Mouse (Mus musculus): ENCODE results near the gene Brox. TPM values are rescaled to one million over a fixed set of nuclear protein-coding genes. Genes with fewer than 3 reads are reported as not detected.

The Brox gene
- total and polyA plus RNA-seq, 2 experiments from 2014 or later = 89.1 to 120 TPM

DNA sequence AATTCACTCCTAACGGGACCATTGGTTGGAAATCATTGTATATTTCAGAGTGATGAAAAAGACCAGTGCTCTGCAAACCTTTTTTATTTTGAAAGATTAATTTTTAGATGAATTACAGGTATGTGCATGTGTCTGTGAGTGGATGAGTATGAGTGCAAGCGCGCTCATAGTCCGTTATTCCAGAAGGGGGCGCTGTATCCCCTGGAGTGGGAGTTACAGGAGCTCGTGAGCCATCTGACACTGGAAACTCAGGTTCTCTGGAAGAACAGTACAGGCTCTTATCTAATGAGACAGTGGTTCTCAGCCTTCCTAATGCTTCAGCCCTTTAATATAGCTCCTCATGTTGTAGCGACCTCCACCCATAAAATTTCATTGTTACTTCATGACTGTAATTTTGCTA is 53.8 kb downstream of the Brox start:
- no peak for ATAC-seq (ENCODE audit: low FRiP score)
- H3K27ac ChIP-seq (ENCODE audit: low read depth, low read length) = no peak overlapping the region
- no peak overlapping the region for H3K4me3 ChIP-seq (ENCODE audit: low read depth, low read length)
- H3K27me3 ChIP-seq (ENCODE audit: insufficient read depth, low read length) = no peaks in the 10 kb centered on the region
- no peaks in the 10 kb centered on the region for H3K36me3 ChIP-seq (ENCODE audit: insufficient read depth, low read length)
- no peak overlapping the region for H3K4me2 ChIP-seq (ENCODE audit: low read depth, low read length, poor library complexity, severe bottlenecking)
- 74% methylated on average over 7 of the region's 7 CpGs for WGBS
- H3K4me1 ChIP-seq (ENCODE audit: insufficient read depth, low read length) = no peaks in the 10 kb centered on the region
- DNase-seq (ENCODE audit: low spot score) = no peak
- peak; percentile 34 for TF ChIP-seq CTCF (IDR thresholded peaks at IDR 0.05)
- no peaks in the 10 kb centered on the region for H3K9me3 ChIP-seq (ENCODE audit: low read length)
- H3K9ac ChIP-seq (replicated peaks; ENCODE audit: low read length, poor library complexity, severe bottlenecking) = no peak overlapping the region

DNA sequence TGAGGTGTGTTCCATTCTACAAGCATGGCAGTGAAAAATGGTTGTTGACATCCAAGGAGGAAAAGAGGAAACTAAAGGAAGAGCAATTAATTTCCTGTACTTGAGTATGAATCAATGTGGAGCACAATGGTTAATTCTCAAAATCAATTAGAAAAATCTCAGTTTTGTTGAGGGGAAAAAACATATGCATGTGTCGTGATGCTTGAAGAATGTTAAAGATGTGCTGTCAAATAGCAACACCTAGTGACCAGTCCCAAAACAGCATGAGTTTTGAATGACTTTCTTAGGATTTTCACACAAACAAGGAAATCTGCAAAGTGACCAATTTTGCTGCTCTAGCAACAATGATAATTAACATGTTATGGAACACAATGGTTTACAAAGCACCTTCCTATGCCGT is 59.2 kb downstream of the Brox start:
- Histone ChIP-seq H3K4me2 (ENCODE audit: low read depth, low read length, poor library complexity, severe bottlenecking) (no peak overlapping the region), H3K4me3 (ENCODE audit: low read depth, low read length) (no peak overlapping the region), H3K4me1 (ENCODE audit: insufficient read depth, low read length) (no peaks in the 10 kb centered on the region), H3K9ac (replicated peaks; ENCODE audit: low read length, poor library complexity, severe bottlenecking) (no peak overlapping the region), H3K27ac (ENCODE audit: low read depth, low read length) (no peak overlapping the region), H3K36me3 (ENCODE audit: insufficient read depth, low read length) (no peaks in the 10 kb centered on the region), H3K27me3 (ENCODE audit: insufficient read depth, low read length) (no peaks in the 10 kb centered on the region), H3K9me3 (ENCODE audit: low read length) (no peaks in the 10 kb centered on the region)
- 19% methylated on average over 2 of the region's 2 CpGs for WGBS
- peak; percentile 95 for TF ChIP-seq CTCF (IDR thresholded peaks at IDR 0.05)
- no peak for ATAC-seq (ENCODE audit: low FRiP score)
- DNase-seq (ENCODE audit: low spot score) = peak; percentile 66

DNA sequence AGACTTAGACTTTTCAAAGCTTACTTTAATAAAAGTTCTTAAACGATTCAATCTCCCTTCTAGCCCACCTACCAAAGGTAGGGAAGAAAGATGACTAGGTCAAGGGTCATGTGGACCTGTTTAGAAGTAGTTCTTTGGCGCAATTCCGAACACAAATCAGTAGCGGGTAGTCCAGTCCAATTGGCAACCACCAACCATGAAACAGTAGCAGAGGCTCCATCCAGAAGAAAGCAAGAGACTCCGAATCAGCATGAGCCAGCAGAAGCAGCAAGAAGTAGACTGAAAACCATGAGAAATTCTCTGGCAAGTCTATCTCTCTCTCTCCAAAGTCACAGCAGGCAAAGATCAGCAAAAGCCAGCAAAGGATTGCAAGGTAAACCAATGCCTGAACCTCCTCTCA is 60.6 kb downstream of the Brox start:
- WGBS = 87% methylated on average over 5 of the region's 5 CpGs
- H3K9ac ChIP-seq (replicated peaks; ENCODE audit: low read length, poor library complexity, severe bottlenecking) = no peak overlapping the region
- no peak overlapping the region for H3K4me2 ChIP-seq (ENCODE audit: low read depth, low read length, poor library complexity, severe bottlenecking)
- H3K9me3 ChIP-seq (ENCODE audit: low read length) = no peaks in the 10 kb centered on the region
- H3K27me3 ChIP-seq (ENCODE audit: insufficient read depth, low read length) = no peaks in the 10 kb centered on the region
- H3K27ac ChIP-seq (ENCODE audit: low read depth, low read length) = no peak overlapping the region
- H3K4me3 ChIP-seq (ENCODE audit: low read depth, low read length) = no peak overlapping the region
- no peaks in the 10 kb centered on the region for H3K4me1 ChIP-seq (ENCODE audit: insufficient read depth, low read length)
- TF ChIP-seq CTCF (IDR thresholded peaks at IDR 0.05) = no peak
- H3K36me3 ChIP-seq (ENCODE audit: insufficient read depth, low read length) = no peaks in the 10 kb centered on the region
- ATAC-seq (ENCODE audit: low FRiP score) (no peak), DNase-seq (ENCODE audit: low spot score) (no peak)

DNA sequence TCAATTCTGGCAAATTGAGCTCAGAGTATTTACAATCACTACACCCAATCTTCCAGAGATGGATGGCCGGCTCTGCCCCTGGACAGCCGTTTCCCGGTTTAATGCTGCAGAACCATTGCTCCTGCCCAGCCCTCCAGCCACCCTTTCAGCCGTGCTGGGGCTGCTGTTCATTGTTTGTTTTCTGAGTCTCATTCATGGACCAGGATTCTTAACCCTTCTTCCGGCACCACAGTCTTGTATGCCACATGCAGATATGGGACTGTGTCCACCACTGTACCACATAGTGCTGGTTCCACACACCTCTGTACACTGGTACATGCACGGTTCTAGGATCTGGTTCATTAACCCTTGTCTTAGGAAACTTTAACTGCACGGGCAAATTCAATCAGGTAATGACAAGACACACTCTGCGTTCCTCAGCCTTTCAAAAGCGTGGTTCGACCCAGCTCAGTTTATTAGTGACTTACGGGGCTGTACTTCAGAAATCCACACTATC is 63.3 kb downstream of the Brox start:
- Histone ChIP-seq H3K27me3 (ENCODE audit: insufficient read depth, low read length) (peaks cover 3% of the 10 kb centered on the region; the same call in 1 of the 2 replicates), H3K9ac (replicated peaks; ENCODE audit: low read length, poor library complexity, severe bottlenecking) (no peak overlapping the region), H3K4me1 (ENCODE audit: insufficient read depth, low read length) (no peaks in the 10 kb centered on the region), H3K4me3 (ENCODE audit: low read depth, low read length) (no peak overlapping the region), H3K27ac (ENCODE audit: low read depth, low read length) (no peak overlapping the region), H3K4me2 (ENCODE audit: low read depth, low read length, poor library complexity, severe bottlenecking) (no peak overlapping the region), H3K36me3 (ENCODE audit: insufficient read depth, low read length) (no peaks in the 10 kb centered on the region), H3K9me3 (ENCODE audit: low read length) (no peaks in the 10 kb centered on the region)
- no peak for ATAC-seq (ENCODE audit: low FRiP score)
- DNase-seq (ENCODE audit: low spot score) = no peak
- 76% methylated on average over 11 of the region's 11 CpGs for WGBS
- TF ChIP-seq CTCF (IDR thresholded peaks at IDR 0.05) = no peak

DNA sequence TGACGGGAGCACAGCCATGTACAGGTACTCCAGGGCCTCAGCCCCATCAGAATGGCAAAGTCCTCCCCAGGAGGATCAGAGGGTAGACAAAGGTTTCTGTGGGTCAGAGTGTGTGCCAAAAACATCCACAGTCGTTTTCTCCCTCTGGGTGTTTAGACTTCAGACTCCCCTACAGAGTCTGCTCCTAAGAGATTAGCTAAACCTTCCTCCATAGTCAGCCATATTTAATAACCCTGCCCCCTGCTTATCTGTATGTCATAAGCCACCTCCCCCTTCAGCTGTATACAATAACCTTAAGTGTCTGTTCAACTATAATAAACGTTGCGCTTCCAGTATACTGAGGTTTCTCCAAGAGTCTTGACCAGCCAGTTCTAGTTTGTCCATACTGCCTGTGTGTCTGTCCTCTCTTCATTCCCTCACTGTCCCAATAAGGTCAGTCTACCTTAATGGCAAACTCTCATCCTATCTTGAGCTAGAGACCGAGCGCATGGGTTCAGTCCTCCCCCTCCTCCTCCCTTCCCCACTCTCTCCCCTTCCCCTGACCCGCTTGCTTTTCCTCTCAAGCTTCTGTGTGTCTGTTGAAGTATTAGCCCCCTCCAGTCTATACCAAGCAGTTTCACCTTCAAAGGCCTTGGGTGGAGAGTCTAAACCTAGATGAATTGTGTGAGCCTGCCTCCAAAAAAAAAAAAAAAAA is 63.9 kb downstream of the Brox start:
- Histone ChIP-seq H3K4me2 (ENCODE audit: low read depth, low read length, poor library complexity, severe bottlenecking) (no peak overlapping the region), H3K27me3 (ENCODE audit: insufficient read depth, low read length) (peaks cover 3% of the 10 kb centered on the region; the same call in 1 of the 2 replicates), H3K9ac (replicated peaks; ENCODE audit: low read length, poor library complexity, severe bottlenecking) (no peak overlapping the region), H3K9me3 (ENCODE audit: low read length) (no peaks in the 10 kb centered on the region), H3K4me1 (ENCODE audit: insufficient read depth, low read length) (no peaks in the 10 kb centered on the region), H3K4me3 (ENCODE audit: low read depth, low read length) (no peak overlapping the region), H3K27ac (ENCODE audit: low read depth, low read length) (no peak overlapping the region), H3K36me3 (ENCODE audit: insufficient read depth, low read length) (no peaks in the 10 kb centered on the region)
- ATAC-seq (ENCODE audit: low FRiP score) = no peak
- no peak for TF ChIP-seq CTCF (IDR thresholded peaks at IDR 0.05)
- DNase-seq (ENCODE audit: low spot score) = no peak
- WGBS = 79% methylated on average over 7 of the region's 7 CpGs

DNA sequence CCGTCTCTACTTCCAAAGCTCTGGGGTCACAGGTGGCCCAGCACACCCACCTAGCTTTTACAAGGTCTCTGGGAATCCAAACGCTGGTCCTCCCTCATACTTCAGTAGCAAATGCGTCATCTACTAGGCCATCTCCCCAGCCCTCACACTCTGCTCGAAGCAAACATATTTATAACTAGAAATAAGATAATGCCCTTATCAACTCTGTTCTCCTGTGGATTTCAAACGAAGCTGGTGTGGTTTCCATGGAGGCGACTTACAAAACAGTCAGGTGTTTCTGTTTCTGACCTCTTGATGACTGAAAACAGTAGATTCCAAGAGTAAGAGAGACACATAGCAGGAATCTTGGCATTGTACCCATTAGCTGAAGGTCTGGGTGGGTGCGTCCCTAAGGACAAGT is 69.6 kb downstream of the Brox start:
- Histone ChIP-seq H3K9me3 (ENCODE audit: low read length) (no peaks in the 10 kb centered on the region), H3K4me1 (ENCODE audit: insufficient read depth, low read length) (no peaks in the 10 kb centered on the region), H3K27me3 (ENCODE audit: insufficient read depth, low read length) (peaks cover 3% of the 10 kb centered on the region; the same call in 1 of the 2 replicates), H3K9ac (replicated peaks; ENCODE audit: low read length, poor library complexity, severe bottlenecking) (no peak overlapping the region), H3K27ac (ENCODE audit: low read depth, low read length) (no peak overlapping the region), H3K36me3 (ENCODE audit: insufficient read depth, low read length) (no peaks in the 10 kb centered on the region), H3K4me2 (ENCODE audit: low read depth, low read length, poor library complexity, severe bottlenecking) (no peak overlapping the region), H3K4me3 (ENCODE audit: low read depth, low read length) (no peak overlapping the region)
- no peak for TF ChIP-seq CTCF (IDR thresholded peaks at IDR 0.05)
- no peak for DNase-seq (ENCODE audit: low spot score)
- no peak for ATAC-seq (ENCODE audit: low FRiP score)
- 76% methylated on average over 7 of the region's 7 CpGs for WGBS

Other genes with a start within 250 kb of the Brox start
- gene Disp1, start 75.7 kb downstream of the Brox start, total RNA-seq (2014; rRNA removed) = 12.3 and 14.1 TPM in 2 replicates
- 7.6 TPM in 2 replicates for gene Disp1, start 75.7 kb downstream of the Brox start, polyA plus RNA-seq (2015; fragmentation: Nextera tagmentation; extraction: Ambion mirVana)
- 64.5 TPM in 2 replicates for gene Aida, start 679 bp downstream of the Brox start, total RNA-seq (2014; rRNA removed)
- gene Aida, start 679 bp downstream of the Brox start, polyA plus RNA-seq (2015; fragmentation: Nextera tagmentation; extraction: Ambion mirVana) = 40.0 and 44.8 TPM in 2 replicates
- 132 and 137 TPM in 2 replicates for gene Mia3, start 72.3 kb upstream of the Brox start, total RNA-seq (2014; rRNA removed)
- 87.9 and 108 TPM in 2 replicates for gene Mia3, start 72.3 kb upstream of the Brox start, polyA plus RNA-seq (2015; fragmentation: Nextera tagmentation; extraction: Ambion mirVana)
- 13.6 and 17.6 TPM in 2 replicates for gene Taf1a, start 91.7 kb upstream of the Brox start, total RNA-seq (2014; rRNA removed)
- 10.2 and 10.3 TPM in 2 replicates for gene Taf1a, start 91.7 kb upstream of the Brox start, polyA plus RNA-seq (2015; fragmentation: Nextera tagmentation; extraction: Ambion mirVana)
- gene Hhipl2, start 120.9 kb upstream of the Brox start, total RNA-seq (2014; rRNA removed) = 0.22 and 0.24 TPM in 2 replicates
- gene Hhipl2, start 120.9 kb upstream of the Brox start, polyA plus RNA-seq (2015; fragmentation: Nextera tagmentation; extraction: Ambion mirVana) = 0.17 TPM in 1 of 2 replicates, not detected in the other